Mouse (Mus musculus) C2C12 (cell line): Measurements from ENCODE around the gene Itgb5. TPM values are rescaled to one million over a fixed set of nuclear protein-coding genes. Genes with fewer than 3 reads are reported as not detected.

Source experiments
- H3K27me3 ChIP-seq: one replicate; pipeline ENCODE4 v1.6.1; 2011; ENCODE audit not compliant: control insufficient read depth, insufficient read depth, insufficient read length
- H3K36me3 ChIP-seq: one replicate; pipeline ENCODE4 v1.6.1; 2011; ENCODE audit not compliant: control insufficient read depth, insufficient read depth
- H3K4me3 ChIP-seq: one replicate; pipeline ENCODE4 v1.5.1; 2011; ENCODE audit warnings: mild to moderate bottlenecking, control low read depth; ENCODE audit not compliant: poor library complexity, insufficient read depth, severe bottlenecking
- H3K79me2 ChIP-seq: one replicate; pipeline ENCODE4 v1.6.1; 2011; ENCODE audit not compliant: control insufficient read depth, insufficient read depth
- H3K79me3 ChIP-seq: one replicate; pipeline ENCODE4 v1.6.1; 2011; ENCODE audit warnings: low read depth, control low read depth
- H3ac ChIP-seq: one replicate; pipeline ENCODE3; 2011; ENCODE audit warnings: low read depth; ENCODE audit not compliant: control insufficient read depth, insufficient read length
- CEBPB ChIP-seq: IDR thresholded peaks from one replicate; pipeline ENCODE4 v1.6.1; 2011; ENCODE audit warnings: low read depth, mild to moderate bottlenecking, control low read depth, moderate library complexity
- CTCF ChIP-seq: IDR thresholded peaks from one replicate; pipeline ENCODE4 v1.5.1; 2011; ENCODE audit not compliant: control insufficient read depth, insufficient read depth, insufficient read length
- FOSL1 ChIP-seq: IDR thresholded peaks from one replicate; pipeline ENCODE4 v1.8.0; 2011; ENCODE audit warnings: mild to moderate bottlenecking, low read length; ENCODE audit not compliant: poor library complexity, insufficient read depth, severe bottlenecking
- MAX ChIP-seq: IDR thresholded peaks from one replicate; pipeline ENCODE4 v1.6.1; 2011; ENCODE audit warnings: mild to moderate bottlenecking, control low read depth
- MYOD1 ChIP-seq: IDR thresholded peaks from one replicate; pipeline ENCODE4 v1.6.1; 2011; ENCODE audit warnings: low read depth; ENCODE audit not compliant: control insufficient read depth, insufficient read length
- MYOG ChIP-seq: IDR thresholded peaks from one replicate; pipeline ENCODE4 v1.6.1; 2011; ENCODE audit not compliant: control insufficient read depth, insufficient read length; ENCODE audit errors: extremely low read depth
- USF1 ChIP-seq: IDR thresholded peaks from one replicate; pipeline ENCODE4 v1.6.1; 2011; ENCODE audit warnings: low read depth, mild to moderate bottlenecking, control low read depth, moderate library complexity
- polyA plus RNA-seq: library from polyadenylated mRNA; unstranded; fragments of >200 nt; fragmentation: generic; extraction: Trizol; gene quantifications from one replicate; pipeline ENCODE4 v1.2.1, GENCODE M21; 2012; ENCODE audit warnings: missing spikeins

Gene Itgb5
- polyA plus RNA-seq, 1 experiment = 46.0 TPM

- Histone ChIP-seq H3K79me3 (no peaks in the 10 kb centered on the region), H3K4me3 (no peak overlapping the region), H3K27me3 (peaks cover 7% of the 10 kb centered on the region), H3K79me2 (no peaks in the 10 kb centered on the region), H3K36me3 (no peaks in the 10 kb centered on the region), H3ac (no peak overlapping the region)
- TF ChIP-seq MAX = no peak
- no peak for TF ChIP-seq CEBPB
- no peak for TF ChIP-seq FOSL1
Measured at GRCm38 (mm10) chr16:33994321-33994720, 164.9 kb downstream of the Itgb5 start.

DNA sequence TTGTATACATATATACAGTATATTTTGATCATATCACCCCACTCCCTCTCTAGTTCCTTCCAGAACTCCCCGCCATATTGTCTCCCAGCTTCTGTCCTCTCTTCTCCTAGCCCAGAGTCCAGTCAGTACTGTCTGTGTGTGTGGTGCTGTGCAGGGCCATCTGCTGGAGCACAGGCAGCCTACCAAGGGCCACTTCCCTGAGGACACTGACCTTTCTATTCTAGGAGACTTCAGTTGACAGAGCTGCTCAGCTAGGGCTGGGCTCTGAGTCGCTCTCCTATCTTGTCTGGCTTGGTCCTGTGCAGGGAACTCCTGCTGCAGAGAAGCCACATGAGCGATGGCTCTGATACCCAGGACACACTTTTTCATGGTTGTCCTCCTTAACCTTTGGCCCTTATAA lies 166.0 kb downstream of the Itgb5 start:
- TF ChIP-seq CEBPB (no peak), MYOD1 (no peak)
- Histone ChIP-seq H3K36me3 (no peaks in the 10 kb centered on the region), H3ac (no peak overlapping the region), H3K4me3 (no peak overlapping the region), H3K79me3 (no peaks in the 10 kb centered on the region), H3K27me3 (peaks cover 7% of the 10 kb centered on the region), H3K79me2 (no peaks in the 10 kb centered on the region)

GRCm38 (mm10) chr16:33996030-33996429 lies 166.6 kb downstream of the Itgb5 start:
- Histone ChIP-seq H3K4me3 (no peak overlapping the region), H3K36me3 (no peaks in the 10 kb centered on the region), H3K79me2 (no peaks in the 10 kb centered on the region), H3K27me3 (peaks cover 7% of the 10 kb centered on the region), H3K79me3 (no peaks in the 10 kb centered on the region), H3ac (no peak overlapping the region)
- no peak for TF ChIP-seq MAX
- TF ChIP-seq FOSL1 = no peak
- TF ChIP-seq CEBPB = no peak
- TF ChIP-seq CTCF = peak; percentile 71

DNA sequence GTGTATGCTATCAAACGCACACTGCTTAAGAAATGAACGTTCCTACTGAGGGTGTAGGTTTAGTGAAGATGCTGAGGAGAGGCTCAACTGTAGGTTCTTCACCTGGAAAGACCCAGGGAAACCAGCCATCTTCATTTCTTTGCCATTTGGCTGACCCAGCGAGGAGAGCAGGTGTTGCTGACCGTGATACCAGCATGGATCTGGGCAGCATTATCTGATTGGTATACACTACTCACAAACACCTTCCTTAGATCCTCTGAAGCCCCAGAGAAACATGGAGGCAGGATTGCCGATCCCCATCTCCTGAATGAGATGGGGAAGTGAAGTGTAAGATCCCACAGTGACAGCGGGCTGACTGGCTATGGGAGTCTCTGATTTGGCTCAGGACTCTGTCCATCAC lies 168.5 kb downstream of the Itgb5 start:
- Histone ChIP-seq H3K36me3 (no peaks in the 10 kb centered on the region), H3ac (no peak overlapping the region), H3K4me3 (no peak overlapping the region), H3K27me3 (peaks cover 7% of the 10 kb centered on the region), H3K79me2 (no peaks in the 10 kb centered on the region), H3K79me3 (no peaks in the 10 kb centered on the region)
- no peak for TF ChIP-seq CTCF
- TF ChIP-seq MYOD1 = no peak
- no peak for TF ChIP-seq MAX
- TF ChIP-seq FOSL1 = no peak
- no peak for TF ChIP-seq MYOG
- TF ChIP-seq USF1 = no peak
- TF ChIP-seq CEBPB = no peak

Other genes with a start within 250 kb of the Itgb5 start
- gene Heg1, start 145.3 kb upstream of the Itgb5 start, polyA plus RNA-seq = 4.4 TPM
- 0.02 TPM for gene Muc13, start 35.6 kb upstream of the Itgb5 start, polyA plus RNA-seq
- 55.6 TPM for gene Umps, start 137.4 kb downstream of the Itgb5 start, polyA plus RNA-seq